Comparison of ENCODE assay signal across 28 mouse cellular contexts in genomic region chr10:40688873-40689272, GRCm38 (mm10). TPM values are rescaled to one million over a fixed set of nuclear protein-coding genes. Genes with fewer than 3 reads are reported as not detected.
DNase-seq lines count a peak whose midpoint lies in the region; ATAC-seq and TF ChIP-seq lines count a peak whose summit lies in the region.
"Had no signal": no experiment of that assay in that cellular context is flagged by ENCODE, and none has a peak within 500 bp of the region (broad histone marks: within the 10 kb centered on the region; RNA-seq: fewer than 3 reads in every experiment).

No protein-coding gene starts in this region.

- H3K9ac ChIP-seq in hindbrain, embryonic 14.5 days: no peak overlapping the region
- H3K9ac ChIP-seq in hindbrain, embryonic 11.5 days (ENCODE audit: low read depth, low read length): no peak overlapping the region
- no peak overlapping the region for H3K9ac ChIP-seq in midbrain, embryonic 12.5 days (replicated peaks)
- H3K9ac ChIP-seq in midbrain, embryonic 11.5 days (ENCODE audit: low read length): no peak overlapping the region
- H3K9ac ChIP-seq in midbrain, embryonic 16.5 days (ENCODE audit: low read depth, low read length): no peak overlapping the region
- H3K9ac ChIP-seq: embryonic facial prominence, embryonic 13.5 days; forebrain, embryonic 13.5 days; liver, embryonic 14.5 days; neural tube, embryonic 12.5 days; stomach, embryonic 15.5 days had no signal

- 0 out of 2 replicates have a peak, but pooled peaks cover under 1% of the 10 kb centered on the region for H3K4me1 ChIP-seq in hindbrain, embryonic 14.5 days (replicated peaks; ENCODE audit: control insufficient read depth, insufficient read depth, low read length)
- H3K4me1 ChIP-seq in hindbrain, embryonic 11.5 days (replicated peaks; ENCODE audit: control insufficient read depth, insufficient read depth, low read length): no peaks in the 10 kb centered on the region
- no peaks in the 10 kb centered on the region; the same call in 1 of the 2 replicates for H3K4me1 ChIP-seq in midbrain, embryonic 12.5 days
- no peaks in the 10 kb centered on the region for H3K4me1 ChIP-seq in midbrain, embryonic 11.5 days (ENCODE audit: control insufficient read depth, insufficient read depth, low read length)
- peaks cover 8% of the 10 kb centered on the region for H3K4me1 ChIP-seq in cortical plate, adult 2 months (ENCODE audit: control insufficient read depth, insufficient read depth, low read length)
- H3K4me1 ChIP-seq in midbrain, embryonic 16.5 days (ENCODE audit: control insufficient read depth, insufficient read depth, low read length): peaks cover 1% of the 10 kb centered on the region; the same call in 1 of the 2 replicates
- H3K4me1 ChIP-seq: forebrain, embryonic 13.5 days; neural tube, embryonic 12.5 days had no signal

- no peak for ATAC-seq in hindbrain, embryonic 14.5 days (ENCODE audit: low FRiP score)
- no peak for ATAC-seq in hindbrain, embryonic 11.5 days (ENCODE audit: low FRiP score)
- no peak for ATAC-seq in midbrain, embryonic 12.5 days (ENCODE audit: low FRiP score, low read depth)
- ATAC-seq in midbrain, embryonic 11.5 days (ENCODE audit: low FRiP score): no peak
- peak; percentile 58; the same call in 1 of the 2 replicates for ATAC-seq in midbrain, embryonic 16.5 days
- ATAC-seq: forebrain, embryonic 13.5 days; intestine, postnatal 0 days had no signal

- no peaks in the 10 kb centered on the region for H3K27me3 ChIP-seq in hindbrain, embryonic 14.5 days (ENCODE audit: control insufficient read depth, insufficient read depth, low read length)
- no peaks in the 10 kb centered on the region for H3K27me3 ChIP-seq in hindbrain, embryonic 11.5 days (ENCODE audit: control insufficient read depth, insufficient read depth, low read length)
- H3K27me3 ChIP-seq in midbrain, embryonic 12.5 days: no peaks in the 10 kb centered on the region
- H3K27me3 ChIP-seq in midbrain, embryonic 11.5 days (ENCODE audit: control insufficient read depth, insufficient read depth, low read length): no peaks in the 10 kb centered on the region
- no peaks in the 10 kb centered on the region for H3K27me3 ChIP-seq in midbrain, embryonic 16.5 days (ENCODE audit: control insufficient read depth, insufficient read depth, low read depth, low read length)
- H3K27me3 ChIP-seq: forebrain, embryonic 13.5 days; neural tube, embryonic 12.5 days; stomach, embryonic 15.5 days had no signal

- WGBS in hindbrain, embryonic 14.5 days: 28% methylated on average over 1 of the region's 1 CpGs
- WGBS in hindbrain, embryonic 11.5 days: 68% methylated on average over 1 of the region's 1 CpGs
- WGBS in midbrain, embryonic 12.5 days: 50% methylated on average over 1 of the region's 1 CpGs
- WGBS in midbrain, embryonic 11.5 days: 44% methylated on average over 1 of the region's 1 CpGs
- 37% methylated on average over 1 of the region's 1 CpGs for WGBS in midbrain, embryonic 16.5 days

- TF ChIP-seq POLR2A in cortical plate, adult 2 months (IDR thresholded peaks at IDR 0.05; ENCODE audit: extremely low read depth, insufficient read depth, low read length): no peak

- no peak for TF ChIP-seq CTCF in cortical plate, adult 2 months (IDR thresholded peaks at IDR 0.05; ENCODE audit: extremely low read depth, insufficient read depth, low read length)

- H3K27ac ChIP-seq in hindbrain, embryonic 14.5 days: peak overlapping the region; percentile 45; the same call in 1 of the 2 replicates
- H3K27ac ChIP-seq in hindbrain, embryonic 11.5 days (ENCODE audit: low read depth, low read length): no peak overlapping the region
- 0 out of 2 replicates have a peak overlapping the region, but pooled peaks have one; percentile 10 for H3K27ac ChIP-seq in midbrain, embryonic 12.5 days (replicated peaks)
- no peak overlapping the region for H3K27ac ChIP-seq in midbrain, embryonic 11.5 days (ENCODE audit: low read depth, low read length)
- H3K27ac ChIP-seq in cortical plate, adult 2 months (ENCODE audit: insufficient read depth, low read length): peak overlapping the region; percentile 24; the same call in 1 of the 2 replicates
- 0 out of 2 replicates have a peak overlapping the region, but pooled peaks have one; percentile 34 for H3K27ac ChIP-seq in midbrain, embryonic 16.5 days (ENCODE audit: low read length)
- H3K27ac ChIP-seq: embryonic facial prominence, embryonic 13.5 days; forebrain, embryonic 13.5 days; liver, embryonic 14.5 days; macrophage; neural tube, embryonic 12.5 days; stomach, embryonic 15.5 days had no signal

- no peak for DNase-seq in hindbrain, embryonic 14.5 days (ENCODE audit: low spot score)
- DNase-seq in hindbrain, embryonic 11.5 days (ENCODE audit: low spot score): no peak
- DNase-seq in midbrain, embryonic 11.5 days (ENCODE audit: low spot score, missing footprints): no peak
- DNase-seq in right cerebral cortex, adult 18-20 months: no peak
- DNase-seq: adrenal gland, postnatal 14 days; cerebellum, adult 11-12 months; cerebellum, adult 9-11 months; gastrocnemius, postnatal 25 days; heart, adult 11 months; heart, postnatal 4 days; kidney, adult 9 months; kidney, postnatal 10 days; left cerebral cortex, postnatal 4 days; liver; lung, adult 2 months; lung, postnatal 10 days had no signal

- H3K4me2 ChIP-seq in hindbrain, embryonic 14.5 days (replicated peaks): no peak overlapping the region
- H3K4me2 ChIP-seq in hindbrain, embryonic 11.5 days (replicated peaks; ENCODE audit: low read depth, low read length): no peak overlapping the region
- no peak overlapping the region for H3K4me2 ChIP-seq in midbrain, embryonic 12.5 days (replicated peaks)
- H3K4me2 ChIP-seq in midbrain, embryonic 11.5 days: no peak overlapping the region
- H3K4me2 ChIP-seq in midbrain, embryonic 16.5 days (ENCODE audit: low read length): no peak overlapping the region
- H3K4me2 ChIP-seq: embryonic facial prominence, embryonic 13.5 days; forebrain, embryonic 13.5 days; heart, embryonic 11.5 days; neural tube, embryonic 12.5 days; stomach, embryonic 15.5 days had no signal

- H3K4me3 ChIP-seq in hindbrain, embryonic 14.5 days (replicated peaks; ENCODE audit: low read length): no peak overlapping the region
- H3K4me3 ChIP-seq in hindbrain, embryonic 11.5 days (ENCODE audit: low read depth, low read length): no peak overlapping the region
- no peak overlapping the region for H3K4me3 ChIP-seq in midbrain, embryonic 12.5 days
- H3K4me3 ChIP-seq in midbrain, embryonic 11.5 days (ENCODE audit: low read depth, low read length): no peak overlapping the region
- no peak overlapping the region for H3K4me3 ChIP-seq in cortical plate, adult 2 months (ENCODE audit: insufficient read depth, low read length)
- H3K4me3 ChIP-seq in midbrain, embryonic 16.5 days (ENCODE audit: low read depth, low read length): no peak overlapping the region
- H3K4me3 ChIP-seq: embryonic facial prominence, embryonic 13.5 days; erythroblast, embryonic 14.5 days; forebrain, embryonic 13.5 days; neural tube, embryonic 12.5 days; stomach, embryonic 15.5 days had no signal

- 0 out of 2 replicates have a peak, but pooled peaks cover 4% of the 10 kb centered on the region for H3K9me3 ChIP-seq in hindbrain, embryonic 14.5 days (ENCODE audit: control insufficient read depth, low read length)
- no peaks in the 10 kb centered on the region for H3K9me3 ChIP-seq in hindbrain, embryonic 11.5 days (ENCODE audit: control insufficient read depth, low read length)
- 0 out of 2 replicates have a peak, but pooled peaks cover 3% of the 10 kb centered on the region for H3K9me3 ChIP-seq in midbrain, embryonic 12.5 days
- no peaks in the 10 kb centered on the region for H3K9me3 ChIP-seq in midbrain, embryonic 11.5 days (ENCODE audit: control insufficient read depth, low read length)
- H3K9me3 ChIP-seq in midbrain, embryonic 16.5 days (replicated peaks; ENCODE audit: control insufficient read depth, low read length, poor library complexity, severe bottlenecking): 0 out of 2 replicates have a peak, but pooled peaks cover 2% of the 10 kb centered on the region
- H3K9me3 ChIP-seq: embryonic facial prominence, embryonic 13.5 days; forebrain, embryonic 13.5 days; neural tube, embryonic 12.5 days; stomach, embryonic 15.5 days had no signal

- no peaks in the 10 kb centered on the region for H3K36me3 ChIP-seq in hindbrain, embryonic 14.5 days (replicated peaks; ENCODE audit: control insufficient read depth, insufficient read depth)
- H3K36me3 ChIP-seq in hindbrain, embryonic 11.5 days (ENCODE audit: control insufficient read depth, insufficient read depth, low read length): no peaks in the 10 kb centered on the region
- H3K36me3 ChIP-seq in midbrain, embryonic 12.5 days: no peaks in the 10 kb centered on the region
- no peaks in the 10 kb centered on the region for H3K36me3 ChIP-seq in midbrain, embryonic 11.5 days (ENCODE audit: control insufficient read depth, insufficient read depth, low read length)
- H3K36me3 ChIP-seq in midbrain, embryonic 16.5 days (ENCODE audit: control insufficient read depth, insufficient read depth, low read length): no peaks in the 10 kb centered on the region
- H3K36me3 ChIP-seq: embryonic facial prominence, embryonic 13.5 days; neural tube, embryonic 12.5 days; stomach, embryonic 15.5 days had no signal

RNA-seq across cellular contexts. Expression of gene Mettl24, which starts 5.8 kb away (rescaled TPM):
- polyA plus RNA-seq in hindbrain, embryonic 14.5 days (2014; fragmentation: Nextera tagmentation; extraction: Ambion mirVana): 0.33 and 0.76 TPM in 2 replicates
- 0.97 and 1.2 TPM in 2 replicates for polyA plus RNA-seq in hindbrain, embryonic 11.5 days (2014; fragmentation: Nextera tagmentation; extraction: Ambion mirVana)
- polyA plus RNA-seq in midbrain, embryonic 12.5 days (2016; fragmentation: Nextera tagmentation; extraction: Ambion mirVana): 0.91 and 1.0 TPM in 2 replicates
- 0.53 and 0.65 TPM in 2 replicates for polyA plus RNA-seq in midbrain, embryonic 11.5 days (2014; fragmentation: Nextera tagmentation; extraction: Ambion mirVana)
- 1.4 and 1.6 TPM in 2 replicates for polyA plus RNA-seq in cortical plate, adult 2 months (2012; rRNA removed)
- 0.72 and 0.78 TPM in 2 replicates for polyA plus RNA-seq in midbrain, embryonic 16.5 days (2015; fragmentation: Nextera tagmentation; extraction: Ambion mirVana)
- polyA plus RNA-seq: erythroblast, embryonic 14.5 days; macrophage had no signal

RNA-seq across cellular contexts. Expression of gene Ddo, which starts 59.1 kb away (rescaled TPM):
- polyA plus RNA-seq in hindbrain, embryonic 14.5 days (2014; fragmentation: Nextera tagmentation; extraction: Ambion mirVana): 1.3 and 1.7 TPM in 2 replicates
- 0.17 and 0.57 TPM in 2 replicates for polyA plus RNA-seq in hindbrain, embryonic 11.5 days (2014; fragmentation: Nextera tagmentation; extraction: Ambion mirVana)
- polyA plus RNA-seq in midbrain, embryonic 12.5 days (2016; fragmentation: Nextera tagmentation; extraction: Ambion mirVana): 0.18 and 0.37 TPM in 2 replicates
- polyA plus RNA-seq in midbrain, embryonic 11.5 days (2014; fragmentation: Nextera tagmentation; extraction: Ambion mirVana): 0.08 and 0.18 TPM in 2 replicates
- polyA plus RNA-seq in cortical plate, adult 2 months (2012; rRNA removed): 7.7 and 8.4 TPM in 2 replicates
- polyA plus RNA-seq in midbrain, embryonic 16.5 days (2015; fragmentation: Nextera tagmentation; extraction: Ambion mirVana): 1.2 and 1.3 TPM in 2 replicates
- polyA plus RNA-seq: erythroblast, embryonic 14.5 days; macrophage had no signal

Comparison
In these comparisons a context has a peak if more than half of its experiments do, and no peak if none do; other contexts are left out.
1. H3K27ac ChIP-seq: peak in hindbrain, embryonic 14.5 days (single experiment), midbrain, embryonic 12.5 days (single experiment), cortical plate, adult 2 months (single experiment) and midbrain, embryonic 16.5 days (single experiment); none in hindbrain, embryonic 11.5 days (single experiment) and midbrain, embryonic 11.5 days (single experiment).